Mouse (Mus musculus) forebrain, embryonic 16.5 days (tissue): ENCODE measurements around the gene Bmpr1b. TPM values are rescaled to one million over a fixed set of nuclear protein-coding genes. Genes with fewer than 3 reads are reported as not detected.

Experiments used
- ATAC-seq: fragments of 200-750 bp; cut with Nextera tagmentation; 2 replicates; pipeline ENCODE4 v1.8.0; 2017; ENCODE audit warnings: mild to moderate bottlenecking, moderate library complexity
- H3K27ac ChIP-seq: fragments of 300-500 bp; sonication (generic); 2 replicates; pipeline ENCODE4 v1.5.1; 2014; ENCODE audit warnings: low read length, control low read depth
- H3K27me3 ChIP-seq: fragments of 300-500 bp; sonication (generic); replicated peaks from 2 replicates; pipeline ENCODE4 v1.6.1; 2014; ENCODE audit warnings: low read length; ENCODE audit not compliant: control insufficient read depth, insufficient read depth
- H3K36me3 ChIP-seq: fragments of 300-500 bp; sonication (generic); 2 replicates; pipeline ENCODE4 v1.6.1; 2014; ENCODE audit not compliant: control insufficient read depth, insufficient read depth
- H3K4me1 ChIP-seq: fragments of 300-500 bp; sonication (generic); replicated peaks from 2 replicates; pipeline ENCODE4 v1.6.1; 2014; ENCODE audit warnings: low read length; ENCODE audit not compliant: control insufficient read depth, insufficient read depth
- H3K4me2 ChIP-seq: fragments of 300-500 bp; sonication (generic); 2 replicates; pipeline ENCODE4 v1.6.1; 2014; ENCODE audit warnings: mild to moderate bottlenecking, low read length, control low read depth
- H3K4me3 ChIP-seq: fragments of 300-500 bp; sonication (generic); replicated peaks from 2 replicates; pipeline ENCODE4 v1.5.1; 2014; ENCODE audit warnings: mild to moderate bottlenecking, low read length, control low read depth
- H3K9ac ChIP-seq: fragments of 300-500 bp; sonication (generic); replicated peaks from 2 replicates; pipeline ENCODE4 v1.6.1; 2014; ENCODE audit warnings: low read depth, low read length, control low read depth
- H3K9me3 ChIP-seq: fragments of 300-500 bp; sonication (generic); 2 replicates; pipeline ENCODE4 v1.6.1; 2016; ENCODE audit warnings: low read length; ENCODE audit not compliant: control insufficient read depth
- WGBS: fragments of 180-500 bp; shearing (Covaris S2); extraction: QIAGEN DNeasy Blood & Tissue Kit; methylation state at CpG from one replicate; pipeline ENCODE4 v1.1.7; 2014; 5-methylcytosine and 5-hydroxymethylcytosine counted together
- polyA plus RNA-seq: library from polyadenylated mRNA; unstranded; fragments of >200 nt; fragmentation: Nextera tagmentation; extraction: Ambion mirVana; gene quantifications from 2 replicates; pipeline ENCODE4 v1.2.1, GENCODE M21; 2015

Bmpr1b gene
- polyA plus RNA-seq, 1 experiment from 2014 or later: 5.0 TPM

DNA sequence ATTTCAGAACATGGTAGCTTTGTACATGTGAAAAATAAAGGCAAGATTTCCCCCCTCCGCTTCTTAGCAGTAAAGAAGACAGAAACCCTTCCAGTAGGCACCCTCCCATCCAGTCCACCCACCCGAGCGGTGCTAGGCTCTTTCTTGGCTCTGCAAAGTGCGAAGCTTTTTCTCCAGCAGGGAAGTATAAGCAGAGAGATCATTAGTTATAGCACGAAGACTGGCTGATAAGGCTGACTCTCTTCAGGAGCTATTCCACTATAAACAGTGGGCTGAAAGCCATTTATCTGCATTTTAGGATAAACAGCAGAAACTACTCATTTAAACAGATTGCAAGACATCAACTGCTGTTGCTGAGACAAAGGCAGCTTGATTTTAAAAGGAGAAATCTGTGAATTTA is 274.1 kb downstream of the Bmpr1b start:
- ATAC-seq: peak; percentile 87
- no peak overlapping the region for H3K4me3 ChIP-seq
- H3K36me3 ChIP-seq: no peaks in the 10 kb centered on the region
- H3K9me3 ChIP-seq: no peaks in the 10 kb centered on the region
- no peak overlapping the region for H3K9ac ChIP-seq
- H3K4me1 ChIP-seq: peaks cover 10% of the 10 kb centered on the region
- no peaks in the 10 kb centered on the region for H3K27me3 ChIP-seq
- H3K4me2 ChIP-seq: peak overlapping the region; percentile 14; the same call in 1 of the 2 replicates
- H3K27ac ChIP-seq: peak overlapping the region; percentile 33; the same call in 1 of the 2 replicates
- 30% methylated on average over 5 of the region's 5 CpGs for WGBS

DNA sequence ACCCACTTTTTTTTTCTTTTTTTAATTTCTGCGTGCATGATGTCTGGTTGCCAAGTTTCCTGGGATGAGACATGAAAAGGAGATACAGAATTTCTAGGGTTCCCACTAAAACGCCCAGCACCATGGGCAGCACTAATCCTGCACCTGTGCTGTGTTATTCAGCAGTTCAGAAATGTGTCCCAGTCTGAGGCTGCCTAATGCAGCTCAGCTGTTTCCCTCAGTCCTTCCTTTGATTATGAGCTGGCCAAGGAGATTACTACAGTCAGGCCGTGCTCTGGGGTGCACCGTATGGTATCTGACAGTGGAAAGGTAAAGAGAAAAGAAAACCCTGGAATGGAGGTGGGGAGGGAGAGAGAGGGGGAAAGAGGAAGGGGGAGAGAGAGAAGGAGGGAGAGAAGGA is 278.6 kb downstream of the Bmpr1b start:
- H3K4me3 ChIP-seq: no peak overlapping the region
- no peak for ATAC-seq
- WGBS: 22% methylated on average over 4 of the region's 4 CpGs

DNA sequence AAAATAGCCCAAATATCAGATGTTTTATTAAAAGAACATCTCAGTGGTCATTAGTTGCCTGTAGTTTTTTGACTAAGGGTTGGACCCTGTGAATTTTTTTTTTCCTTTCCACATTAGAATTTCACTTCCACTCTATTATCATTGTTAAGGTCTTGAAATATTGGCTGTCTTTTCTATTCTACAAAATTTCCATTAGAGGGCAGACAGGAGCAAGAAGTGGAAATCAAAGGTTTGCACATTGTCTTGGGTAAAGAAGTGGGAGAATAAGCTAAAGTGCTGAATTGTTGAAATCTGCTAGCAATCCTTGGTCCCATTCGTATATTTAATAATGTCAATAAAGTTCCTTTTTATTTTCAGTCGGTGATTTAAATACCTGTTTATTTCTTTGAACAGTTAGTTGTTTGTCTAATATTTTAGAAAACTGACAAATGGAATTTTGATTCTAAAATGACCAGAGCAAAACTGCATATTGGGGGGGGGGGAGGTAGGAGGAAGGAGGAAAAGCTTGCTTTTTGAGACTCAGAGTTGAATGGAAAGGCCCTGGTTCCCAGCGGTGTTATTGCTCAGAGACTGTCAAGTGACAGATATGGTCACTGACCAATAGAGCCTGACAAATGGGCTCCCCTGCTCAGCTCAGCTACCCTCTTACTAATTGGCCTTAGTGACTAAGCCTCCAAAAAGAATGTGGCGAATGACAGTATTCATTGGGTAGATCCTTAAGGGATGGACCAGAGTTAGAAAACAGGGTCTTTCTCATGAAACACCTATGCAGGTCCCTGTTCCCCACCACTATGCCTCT is 281.6 kb downstream of the Bmpr1b start:
- 0 out of 2 replicates have a peak, but pooled peaks have one; percentile 36 for ATAC-seq
- peaks cover 4% of the 10 kb centered on the region for H3K4me1 ChIP-seq
- H3K4me3 ChIP-seq: no peak overlapping the region
- H3K9me3 ChIP-seq: no peaks in the 10 kb centered on the region
- 21% methylated on average over 4 of the region's 4 CpGs for WGBS
- no peaks in the 10 kb centered on the region for H3K36me3 ChIP-seq
- no peak overlapping the region for H3K4me2 ChIP-seq
- no peak overlapping the region for H3K9ac ChIP-seq
- no peak overlapping the region for H3K27ac ChIP-seq
- no peaks in the 10 kb centered on the region for H3K27me3 ChIP-seq

More for the DNA sequence above, 278.6 kb downstream of the Bmpr1b start:
- H3K4me1 ChIP-seq: peaks cover 9% of the 10 kb centered on the region
- H3K36me3 ChIP-seq: no peaks in the 10 kb centered on the region
- no peak overlapping the region for H3K9ac ChIP-seq
- no peak overlapping the region for H3K4me2 ChIP-seq
- H3K27me3 ChIP-seq: no peaks in the 10 kb centered on the region
- no peaks in the 10 kb centered on the region for H3K9me3 ChIP-seq
- H3K27ac ChIP-seq: no peak overlapping the region

DNA sequence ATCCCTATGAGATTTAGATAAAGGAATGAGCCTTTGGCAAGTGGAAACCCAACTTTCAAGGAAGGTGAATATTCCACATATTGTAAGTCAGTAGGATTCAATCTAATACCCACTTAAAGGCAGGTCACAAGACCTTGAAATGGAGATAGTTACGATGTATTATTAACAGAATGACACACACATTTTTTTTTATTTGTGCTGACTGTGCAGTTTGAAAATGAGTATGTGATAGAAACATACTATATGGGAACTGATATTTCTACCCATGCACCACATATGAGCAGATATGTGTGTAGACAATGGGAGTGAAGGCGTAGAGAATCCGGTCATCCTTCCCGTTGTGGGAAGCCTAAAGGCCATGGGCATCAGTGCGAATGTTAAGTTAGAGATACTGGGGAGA is 285.0 kb downstream of the Bmpr1b start:
- no peak overlapping the region for H3K4me2 ChIP-seq
- 95% methylated on average over 5 of the region's 5 CpGs for WGBS
- H3K27ac ChIP-seq: no peak overlapping the region
- peaks cover 4% of the 10 kb centered on the region for H3K4me1 ChIP-seq
- no peak overlapping the region for H3K9ac ChIP-seq
- no peak overlapping the region for H3K4me3 ChIP-seq
- no peaks in the 10 kb centered on the region for H3K9me3 ChIP-seq
- no peak for ATAC-seq
- no peaks in the 10 kb centered on the region for H3K27me3 ChIP-seq
- no peaks in the 10 kb centered on the region for H3K36me3 ChIP-seq

DNA sequence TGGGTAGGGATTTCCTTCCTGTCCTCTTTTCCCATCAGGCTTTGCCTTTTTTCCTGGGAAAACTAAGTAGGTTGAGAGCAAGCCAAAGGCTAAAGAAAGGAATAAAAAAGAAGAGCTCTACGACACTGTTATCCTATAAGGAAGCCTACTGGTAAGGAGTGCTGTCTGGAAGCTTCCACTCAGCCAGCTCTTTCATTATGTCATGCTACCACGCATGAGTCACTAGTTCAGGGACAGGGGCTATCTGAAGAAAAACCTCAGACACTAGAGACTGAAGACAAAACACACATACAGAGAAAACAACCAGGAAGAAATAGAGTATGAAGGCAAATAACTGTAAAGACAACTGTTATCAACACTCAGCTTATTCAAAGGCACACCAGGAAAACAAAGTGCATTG is 286.7 kb downstream of the Bmpr1b start:
- Histone ChIP-seq H3K4me3 (no peak overlapping the region), H3K9ac (no peak overlapping the region), H3K27ac (no peak overlapping the region), H3K9me3 (no peaks in the 10 kb centered on the region), H3K27me3 (no peaks in the 10 kb centered on the region), H3K4me2 (no peak overlapping the region), H3K36me3 (no peaks in the 10 kb centered on the region), H3K4me1 (no peaks in the 10 kb centered on the region)
- no peak for ATAC-seq
- WGBS: 71% methylated on average over 2 of the region's 2 CpGs

DNA sequence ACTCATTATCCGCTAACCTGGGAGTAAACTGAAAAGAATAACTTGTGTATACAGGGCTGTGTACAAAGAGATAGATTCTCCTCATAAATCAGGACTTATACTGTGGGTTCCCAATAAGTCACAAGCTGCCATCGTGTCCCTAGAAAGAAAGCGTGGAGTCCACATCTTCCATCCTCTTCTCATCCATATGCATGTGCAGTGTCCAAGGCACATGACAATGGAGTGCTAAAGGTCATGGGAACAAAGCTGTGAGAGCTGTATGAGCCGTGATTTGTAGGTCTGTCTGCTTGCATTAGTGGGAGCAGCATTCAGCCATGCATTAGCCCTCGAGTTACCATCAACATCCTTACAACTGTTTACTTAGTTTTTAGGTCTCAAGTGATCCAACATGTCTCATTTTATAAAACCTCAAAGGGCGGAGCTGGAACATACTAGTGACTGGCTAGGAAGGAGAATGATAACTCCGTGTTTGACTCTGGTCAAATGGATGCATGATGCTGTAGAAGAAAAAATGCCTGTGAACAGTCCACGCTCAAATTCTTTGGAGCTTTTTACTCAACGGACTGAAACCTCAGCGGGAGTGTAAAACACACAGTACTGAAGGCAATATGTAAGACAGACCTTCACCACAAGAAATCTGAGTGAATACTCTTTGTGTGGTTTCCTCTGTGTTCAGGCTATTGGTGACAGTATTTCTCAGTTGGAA is 296.7 kb downstream of the Bmpr1b start:
- no peak for ATAC-seq
- Histone ChIP-seq H3K4me1 (no peaks in the 10 kb centered on the region), H3K4me2 (no peak overlapping the region), H3K27ac (no peak overlapping the region), H3K27me3 (no peaks in the 10 kb centered on the region), H3K36me3 (no peaks in the 10 kb centered on the region), H3K9ac (no peak overlapping the region), H3K4me3 (no peak overlapping the region), H3K9me3 (no peaks in the 10 kb centered on the region)
- WGBS: 81% methylated on average over 10 of the region's 10 CpGs

DNA sequence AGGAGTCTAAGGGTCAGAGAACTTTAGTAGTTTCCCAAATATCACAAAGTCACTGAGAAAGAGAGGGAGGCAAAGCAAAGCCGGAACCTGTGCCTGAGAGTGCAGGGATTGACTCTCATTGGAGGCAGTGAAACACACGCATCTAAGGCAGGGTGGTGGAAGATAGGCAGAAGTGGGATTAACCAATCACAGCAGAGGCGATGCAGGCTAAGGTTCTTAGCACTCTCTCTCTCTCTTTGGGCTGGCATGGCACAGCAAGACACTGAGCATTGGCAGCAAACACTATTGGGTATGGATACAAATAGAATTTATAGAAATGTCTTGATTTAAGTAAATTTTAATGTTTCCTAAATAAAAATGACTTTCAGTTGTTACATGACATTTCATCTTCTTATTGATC is 297.4 kb downstream of the Bmpr1b start:
- WGBS: 88% methylated on average over 3 of the region's 3 CpGs
- H3K36me3 ChIP-seq: no peaks in the 10 kb centered on the region
- no peak overlapping the region for H3K4me2 ChIP-seq
- no peak overlapping the region for H3K4me3 ChIP-seq
- no peak for ATAC-seq
- H3K4me1 ChIP-seq: no peaks in the 10 kb centered on the region
- H3K27ac ChIP-seq: no peak overlapping the region
- no peak overlapping the region for H3K9ac ChIP-seq
- H3K9me3 ChIP-seq: no peaks in the 10 kb centered on the region
- no peaks in the 10 kb centered on the region for H3K27me3 ChIP-seq

DNA sequence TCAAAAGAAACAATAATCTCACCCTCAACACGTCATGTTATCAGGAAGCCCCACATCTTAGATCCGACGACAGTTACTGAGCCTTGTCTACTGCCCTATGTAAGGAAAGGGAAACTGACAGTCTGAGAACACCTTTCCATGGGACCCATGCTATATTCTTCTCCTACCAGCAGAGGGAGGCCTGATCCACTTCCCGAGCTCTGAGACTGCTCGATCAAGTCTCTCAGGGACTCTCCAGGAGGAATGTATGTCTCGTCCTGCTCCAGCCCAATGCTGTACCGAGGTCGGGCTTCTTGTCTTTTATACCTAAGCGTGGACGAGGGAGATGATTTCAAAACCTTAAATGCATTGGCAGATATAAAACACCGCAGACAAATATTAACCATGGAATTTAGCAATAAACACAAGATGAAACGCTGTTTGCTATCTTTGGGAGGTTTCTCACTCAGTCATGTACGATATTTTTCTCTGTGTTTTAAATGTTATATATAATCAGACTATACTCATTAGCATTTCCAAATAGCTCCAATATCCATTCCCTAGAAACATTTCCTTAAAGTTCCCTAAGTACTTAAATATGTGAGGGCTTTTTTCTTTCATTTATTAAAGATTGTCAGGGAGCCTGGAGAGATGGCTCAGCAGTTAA is 306.3 kb downstream of the Bmpr1b start:
- peak overlapping the region; percentile 27 for H3K4me2 ChIP-seq
- no peak overlapping the region for H3K4me3 ChIP-seq
- no peaks in the 10 kb centered on the region for H3K27me3 ChIP-seq
- H3K9me3 ChIP-seq: no peaks in the 10 kb centered on the region
- no peaks in the 10 kb centered on the region for H3K4me1 ChIP-seq
- no peaks in the 10 kb centered on the region for H3K36me3 ChIP-seq
- no peak overlapping the region for H3K27ac ChIP-seq
- 21% methylated on average over 13 of the region's 13 CpGs for WGBS
- H3K9ac ChIP-seq: no peak overlapping the region
- ATAC-seq: peak; percentile 94

DNA sequence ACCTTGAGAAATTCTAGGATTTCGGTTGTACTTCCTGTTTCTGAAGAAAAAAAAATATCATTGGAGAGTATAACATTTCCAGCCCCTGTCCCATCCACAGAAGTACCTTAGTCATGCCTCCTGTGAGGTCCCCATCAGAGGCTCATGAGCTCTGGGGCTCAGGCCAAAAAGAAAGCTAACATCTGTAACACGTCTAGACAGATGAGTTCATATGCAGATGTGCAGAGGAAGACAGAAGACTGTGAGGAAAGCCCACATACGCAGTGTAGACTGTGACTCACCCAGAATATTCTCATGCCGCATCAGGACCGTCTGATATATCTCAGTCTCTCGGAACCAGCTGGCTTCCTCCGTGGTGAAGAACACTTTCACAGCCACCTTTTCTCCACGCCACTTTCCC is 312.1 kb downstream of the Bmpr1b start:
- no peaks in the 10 kb centered on the region for H3K4me1 ChIP-seq
- H3K9ac ChIP-seq: no peak overlapping the region
- H3K4me2 ChIP-seq: no peak overlapping the region
- H3K9me3 ChIP-seq: no peaks in the 10 kb centered on the region
- 93% methylated on average over 8 of the region's 8 CpGs for WGBS
- no peak overlapping the region for H3K4me3 ChIP-seq
- no peaks in the 10 kb centered on the region for H3K27me3 ChIP-seq
- ATAC-seq: no peak
- H3K27ac ChIP-seq: no peak overlapping the region
- no peaks in the 10 kb centered on the region for H3K36me3 ChIP-seq
